Mouse (Mus musculus) lung, embryonic 16.5 days (tissue): ENCODE data around the gene Klhdc10. TPM values are rescaled to one million over a fixed set of nuclear protein-coding genes. Genes with fewer than 3 reads are reported as not detected.
A peak's percentile ranks its signal among the peaks of the same experiment; 100 is the strongest.

Experiments used
- ATAC-seq: fragments of 200-750 bp; cut with Nextera tagmentation; 2 replicates; pipeline ENCODE4 v1.8.0; 2017; ENCODE audit warnings: low read depth, mild to moderate bottlenecking, moderate library complexity
- H3K27ac ChIP-seq: fragments of 300-500 bp; sonication (generic); 2 replicates; pipeline ENCODE4 v1.5.1; 2014; ENCODE audit warnings: mild to moderate bottlenecking, control low read depth, low read length
- H3K27me3 ChIP-seq: fragments of 300-500 bp; sonication (generic); 2 replicates; pipeline ENCODE4 v1.6.1; 2014; ENCODE audit warnings: low read depth, low read length, mixed read lengths; ENCODE audit not compliant: control insufficient read depth, insufficient read depth
- H3K36me3 ChIP-seq: fragments of 300-500 bp; sonication (generic); 2 replicates; pipeline ENCODE4 v1.6.1; 2014; ENCODE audit warnings: low read length; ENCODE audit not compliant: control insufficient read depth, insufficient read depth
- H3K4me1 ChIP-seq: fragments of 300-500 bp; sonication (generic); replicated peaks from 2 replicates; pipeline ENCODE4 v1.6.1; 2014; ENCODE audit warnings: low read length, mixed read lengths; ENCODE audit not compliant: control insufficient read depth, insufficient read depth
- H3K4me2 ChIP-seq: fragments of 300-500 bp; sonication (generic); 2 replicates; pipeline ENCODE4 v1.6.1; 2014; ENCODE audit warnings: low read depth, low read length, control low read depth
- H3K4me3 ChIP-seq: fragments of 300-500 bp; sonication (generic); 2 replicates; pipeline ENCODE4 v1.5.1; 2014; ENCODE audit warnings: mild to moderate bottlenecking, low read length, control low read depth
- H3K9ac ChIP-seq: fragments of 300-500 bp; sonication (generic); 2 replicates; pipeline ENCODE4 v1.6.1; 2014; ENCODE audit warnings: low read length, control low read depth
- H3K9me3 ChIP-seq: fragments of 300-500 bp; sonication (generic); 2 replicates; pipeline ENCODE4 v1.6.1; 2016; ENCODE audit warnings: low read length; ENCODE audit not compliant: control insufficient read depth
- WGBS: fragments of 180-500 bp; shearing (Covaris S2); extraction: QIAGEN DNeasy Blood & Tissue Kit; methylation state at CpG from one replicate; pipeline ENCODE4 v1.1.7; 2014; 5-methylcytosine and 5-hydroxymethylcytosine counted together
- polyA plus RNA-seq: library from polyadenylated mRNA; unstranded; fragments of >200 nt; fragmentation: Nextera tagmentation; extraction: Ambion mirVana; gene quantifications from 2 replicates; pipeline ENCODE4 v1.2.1, GENCODE M21; 2015

The Klhdc10 gene
- polyA plus RNA-seq, 1 experiment from 2014 or later: 22.6 TPM

DNA sequence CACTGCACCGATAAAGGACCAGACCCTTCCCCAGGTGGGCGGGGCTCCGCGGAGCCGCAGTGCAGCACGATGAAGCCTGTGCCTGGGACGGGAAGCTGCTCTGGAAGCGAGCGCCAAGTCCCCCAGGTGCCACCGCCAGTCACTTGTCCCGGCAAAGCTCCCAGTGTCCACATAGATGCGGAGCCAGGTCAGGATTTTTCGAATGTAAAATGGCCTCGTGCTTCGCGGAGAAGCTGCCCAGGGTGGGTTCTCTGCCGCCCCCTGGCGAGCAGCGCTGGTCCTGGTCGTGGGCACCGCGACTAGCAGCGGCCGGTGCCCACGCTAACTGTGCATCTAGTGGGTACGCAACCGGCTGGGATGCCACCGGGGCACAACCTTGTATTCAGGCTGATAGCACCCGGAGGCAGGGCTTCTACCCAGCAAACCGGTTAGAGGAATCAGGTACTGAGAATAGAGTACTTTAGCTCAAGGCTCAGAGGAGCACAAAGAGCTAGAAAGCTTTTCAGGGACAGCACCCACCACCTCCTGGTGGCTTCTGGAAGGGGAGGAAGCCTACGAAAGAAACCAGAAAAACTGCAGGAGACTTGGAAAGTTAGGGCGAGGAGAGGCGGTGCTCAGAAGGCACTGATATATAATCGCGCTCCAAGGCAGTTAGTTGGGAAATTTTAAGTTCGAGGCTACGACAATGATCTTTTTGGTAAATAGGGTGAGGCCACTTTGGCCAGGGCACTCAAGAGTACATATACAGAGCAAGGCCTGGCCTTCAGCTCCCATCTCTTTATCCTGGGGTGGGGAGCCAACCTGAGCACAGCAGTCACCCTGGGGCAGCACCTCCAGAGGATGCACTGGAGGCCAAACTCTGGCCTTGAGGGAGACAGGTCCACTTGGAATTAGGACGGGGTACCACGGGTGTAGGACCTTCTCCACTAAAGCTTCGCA is 58.4 kb downstream of the Klhdc10 start:
- Histone ChIP-seq H3K36me3 (peaks cover 5% of the 10 kb centered on the region; the same call in 1 of the 2 replicates), H3K4me3 (peak overlapping the region; percentile 56), H3K9ac (peak overlapping the region; percentile 75), H3K4me2 (peak overlapping the region; percentile 81), H3K27me3 (no peaks in the 10 kb centered on the region), H3K27ac (peak overlapping the region; percentile 90), H3K4me1 (peaks cover 34% of the 10 kb centered on the region), H3K9me3 (no peaks in the 10 kb centered on the region)
- peak; percentile 32 for ATAC-seq
- 5% methylated on average over 40 of the region's 40 CpGs for WGBS

DNA sequence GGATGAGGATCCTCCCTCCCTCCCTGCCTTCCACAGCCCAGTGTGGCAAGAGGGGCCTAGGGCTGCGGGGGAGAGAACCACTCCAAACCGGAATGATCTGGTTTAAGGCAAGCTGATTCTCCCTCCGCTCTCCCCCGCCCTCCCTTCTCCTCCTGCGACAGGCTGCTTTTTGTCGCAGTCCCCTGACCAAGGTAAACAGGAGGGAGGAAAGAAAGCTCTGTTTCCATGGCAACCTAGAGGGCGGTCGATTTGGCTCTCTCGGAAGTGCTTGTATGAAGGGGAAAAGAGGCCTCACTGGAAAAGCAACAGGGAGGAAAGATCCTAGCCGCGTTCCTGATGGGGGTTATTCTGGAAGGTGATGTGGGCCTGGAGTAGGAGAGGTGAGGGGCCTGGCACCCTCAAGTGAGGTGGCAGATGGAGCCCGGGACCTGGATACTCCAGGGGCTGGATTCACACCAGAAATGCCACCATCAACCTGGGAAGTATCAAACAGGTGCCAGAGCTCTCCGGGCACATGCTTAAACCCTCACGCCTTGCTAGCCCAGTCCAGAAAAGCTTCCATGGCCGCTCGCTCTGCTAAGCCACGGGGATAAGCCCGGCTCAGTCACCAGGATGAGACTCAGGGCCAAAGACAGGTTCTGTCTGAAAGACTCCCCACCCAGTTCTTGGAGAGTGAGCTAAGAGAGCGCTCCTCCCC is 59.2 kb downstream of the Klhdc10 start:
- Histone ChIP-seq H3K4me1 (peaks cover 34% of the 10 kb centered on the region), H3K36me3 (no peaks in the 10 kb centered on the region), H3K9ac (peak overlapping the region; percentile 75), H3K4me2 (peak overlapping the region; percentile 81), H3K27ac (peak overlapping the region; percentile 90), H3K27me3 (no peaks in the 10 kb centered on the region), H3K9me3 (no peaks in the 10 kb centered on the region), H3K4me3 (no peak overlapping the region)
- peak; percentile 89 for ATAC-seq
- WGBS: 18% methylated on average over 18 of the region's 19 CpGs

DNA sequence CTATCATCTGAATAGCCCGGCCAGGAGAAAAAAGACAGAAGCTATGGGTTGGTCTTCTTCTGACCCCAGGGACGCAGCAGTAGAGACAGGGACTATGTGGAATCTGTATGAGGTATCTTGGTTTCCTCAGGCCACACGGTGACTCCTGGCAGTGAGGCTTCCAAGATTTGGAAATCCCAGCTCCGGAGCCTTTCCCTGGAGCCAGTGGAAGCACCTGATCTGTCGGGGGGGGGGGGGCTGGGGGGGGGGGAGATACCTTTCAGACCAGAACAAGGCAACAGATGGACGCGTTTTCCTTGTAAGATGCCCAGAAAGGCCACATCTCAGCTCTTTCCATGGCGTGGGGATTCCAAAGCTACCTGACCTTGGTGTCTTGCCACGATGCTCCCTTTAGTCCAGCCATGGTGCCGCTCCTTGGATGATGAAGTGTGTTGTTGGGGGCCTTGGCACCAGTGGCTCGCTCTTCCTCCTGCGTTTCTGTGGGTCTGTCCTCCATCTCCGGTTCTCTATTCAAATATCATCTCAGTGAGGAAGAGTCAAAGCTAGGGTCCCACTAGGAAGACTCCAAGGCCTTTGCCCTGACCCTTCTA is 60.2 kb downstream of the Klhdc10 start:
- 84% methylated on average over 12 of the region's 13 CpGs for WGBS
- Histone ChIP-seq H3K4me2 (peak overlapping the region; percentile 81; the same call in 1 of the 2 replicates), H3K9ac (no peak overlapping the region; the same call in 1 of the 2 replicates), H3K27me3 (no peaks in the 10 kb centered on the region), H3K4me3 (no peak overlapping the region), H3K9me3 (no peaks in the 10 kb centered on the region), H3K27ac (peak overlapping the region; percentile 90), H3K4me1 (peaks cover 34% of the 10 kb centered on the region), H3K36me3 (no peaks in the 10 kb centered on the region)
- ATAC-seq: no peak

DNA sequence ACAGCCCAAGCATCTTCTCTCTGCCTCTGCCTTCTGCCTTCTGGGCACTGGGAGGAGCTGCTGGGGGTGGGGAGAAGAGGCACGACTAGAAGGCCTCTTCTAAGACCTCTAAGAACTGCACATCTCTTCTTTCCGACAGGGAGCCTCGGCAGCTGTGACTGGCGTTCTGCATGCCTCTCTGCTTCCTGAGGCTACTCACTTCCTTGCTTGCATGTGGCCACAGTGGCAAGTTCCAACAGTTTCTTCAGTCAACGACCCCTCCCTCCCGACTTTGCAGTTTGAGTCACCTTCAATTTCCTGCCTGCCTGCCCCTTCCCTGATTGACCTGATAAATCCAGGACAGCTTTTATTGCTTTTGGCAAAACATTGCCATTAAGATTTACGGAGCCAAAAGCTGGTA is 61.2 kb downstream of the Klhdc10 start:
- Histone ChIP-seq H3K4me2 (no peak overlapping the region), H3K27ac (peak overlapping the region; percentile 58), H3K4me1 (peaks cover 34% of the 10 kb centered on the region), H3K36me3 (no peaks in the 10 kb centered on the region), H3K4me3 (no peak overlapping the region), H3K27me3 (no peaks in the 10 kb centered on the region), H3K9ac (no peak overlapping the region), H3K9me3 (no peaks in the 10 kb centered on the region)
- WGBS: 16% methylated on average over 7 of the region's 7 CpGs
- ATAC-seq: no peak

DNA sequence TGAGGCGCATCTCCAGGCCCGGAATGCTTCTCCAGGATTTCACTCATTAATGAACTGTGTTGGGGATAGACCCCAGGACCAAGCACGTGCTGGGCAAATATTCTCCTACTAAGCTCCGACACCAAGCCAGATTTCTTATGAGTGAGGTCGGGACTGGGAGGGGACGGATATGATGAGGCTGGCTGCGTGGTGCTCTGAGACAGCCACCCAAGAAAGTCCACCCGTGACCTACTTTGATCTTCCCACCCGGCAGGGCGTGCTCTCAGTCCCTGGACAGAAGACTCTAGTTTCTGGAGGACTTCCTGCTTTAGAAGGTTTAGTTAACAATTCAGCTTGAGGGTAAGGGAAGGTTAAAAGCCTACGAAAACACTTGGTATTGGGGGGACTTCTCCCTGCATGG is 63.9 kb downstream of the Klhdc10 start:
- Histone ChIP-seq H3K27ac (no peak overlapping the region), H3K4me3 (no peak overlapping the region), H3K9me3 (no peaks in the 10 kb centered on the region), H3K4me2 (no peak overlapping the region), H3K27me3 (no peaks in the 10 kb centered on the region), H3K36me3 (no peaks in the 10 kb centered on the region), H3K4me1 (peaks cover 20% of the 10 kb centered on the region), H3K9ac (no peak overlapping the region)
- ATAC-seq: no peak
- WGBS: 71% methylated on average over 11 of the region's 11 CpGs

DNA sequence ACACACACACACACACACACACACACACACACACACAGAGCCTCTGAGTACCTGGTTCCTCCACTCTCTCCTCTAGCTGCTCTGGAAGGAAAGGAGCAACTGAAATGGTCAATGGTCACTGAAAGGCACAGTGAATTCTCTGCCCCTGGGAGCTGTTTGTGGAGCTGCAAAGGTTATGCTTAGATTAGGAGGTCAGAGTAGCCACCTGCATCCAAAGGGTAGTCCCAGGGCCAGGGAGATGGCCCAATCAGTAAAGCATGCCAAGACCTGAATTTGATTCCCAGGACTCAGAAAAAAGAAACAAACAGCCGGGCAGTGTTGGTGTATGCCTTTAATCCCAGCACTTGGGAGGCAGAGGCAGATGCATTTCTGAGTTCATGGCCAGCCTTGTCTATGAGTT is 66.4 kb downstream of the Klhdc10 start:
- no peaks in the 10 kb centered on the region; the same call in 1 of the 2 replicates for H3K4me1 ChIP-seq
- no peak overlapping the region for H3K27ac ChIP-seq
- 68% methylated on average over 1 of the region's 1 CpGs for WGBS
- H3K9me3 ChIP-seq: no peaks in the 10 kb centered on the region
- H3K4me2 ChIP-seq: no peak overlapping the region
- no peaks in the 10 kb centered on the region for H3K36me3 ChIP-seq
- no peak overlapping the region for H3K4me3 ChIP-seq
- no peak overlapping the region for H3K9ac ChIP-seq
- H3K27me3 ChIP-seq: no peaks in the 10 kb centered on the region
- ATAC-seq: no peak

DNA sequence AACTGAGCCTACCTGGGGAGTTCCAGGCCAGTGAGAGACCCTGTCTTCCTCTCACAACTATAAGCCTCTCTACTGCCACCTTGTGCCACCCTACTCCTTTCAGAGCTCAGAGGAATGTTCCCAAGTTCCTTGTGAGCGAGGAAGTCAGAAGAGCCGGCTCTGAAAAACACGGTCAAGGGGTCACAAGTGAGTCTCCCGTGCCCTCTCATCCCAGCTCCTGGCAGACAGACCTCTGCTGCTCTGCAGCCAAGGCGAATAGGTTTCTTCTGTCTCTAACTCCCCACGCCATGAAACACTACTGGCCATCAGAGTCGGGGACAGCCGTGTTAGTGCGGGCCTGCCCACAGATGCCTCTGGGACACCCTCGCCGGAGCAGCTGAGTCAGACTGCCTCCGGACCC is 67.0 kb downstream of the Klhdc10 start:
- Histone ChIP-seq H3K27ac (no peak overlapping the region), H3K27me3 (no peaks in the 10 kb centered on the region), H3K9ac (peak overlapping the region; percentile 16; the same call in 1 of the 2 replicates), H3K4me1 (no peaks in the 10 kb centered on the region), H3K36me3 (no peaks in the 10 kb centered on the region), H3K9me3 (no peaks in the 10 kb centered on the region), H3K4me3 (no peak overlapping the region), H3K4me2 (no peak overlapping the region)
- WGBS: 47% methylated on average over 12 of the region's 12 CpGs
- ATAC-seq: peak; percentile 71

DNA sequence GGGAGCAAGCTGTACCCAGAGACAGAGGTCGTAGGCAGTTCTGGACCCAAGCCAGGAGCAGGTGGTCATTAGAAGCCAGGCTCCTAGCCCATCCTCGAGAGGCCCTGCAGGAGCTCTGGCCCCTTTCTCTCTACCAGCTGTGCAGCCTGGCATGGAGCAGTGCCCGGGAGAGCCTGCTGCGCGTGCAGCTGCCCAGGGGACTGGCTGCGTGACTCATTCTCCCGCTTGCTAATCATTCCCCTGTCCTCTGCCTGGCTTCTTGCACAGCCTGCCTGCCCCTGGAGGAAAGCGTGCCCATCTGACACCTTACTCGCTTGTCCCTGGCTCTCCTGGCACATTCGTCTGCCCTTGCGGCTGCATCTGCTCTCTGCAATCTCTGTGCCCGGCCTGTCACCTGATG is 67.7 kb downstream of the Klhdc10 start:
- WGBS: 81% methylated on average over 12 of the region's 12 CpGs
- Histone ChIP-seq H3K27ac (no peak overlapping the region), H3K4me2 (no peak overlapping the region), H3K9me3 (no peaks in the 10 kb centered on the region), H3K27me3 (no peaks in the 10 kb centered on the region), H3K9ac (no peak overlapping the region), H3K4me1 (no peaks in the 10 kb centered on the region), H3K4me3 (no peak overlapping the region), H3K36me3 (no peaks in the 10 kb centered on the region)
- no peak for ATAC-seq

DNA sequence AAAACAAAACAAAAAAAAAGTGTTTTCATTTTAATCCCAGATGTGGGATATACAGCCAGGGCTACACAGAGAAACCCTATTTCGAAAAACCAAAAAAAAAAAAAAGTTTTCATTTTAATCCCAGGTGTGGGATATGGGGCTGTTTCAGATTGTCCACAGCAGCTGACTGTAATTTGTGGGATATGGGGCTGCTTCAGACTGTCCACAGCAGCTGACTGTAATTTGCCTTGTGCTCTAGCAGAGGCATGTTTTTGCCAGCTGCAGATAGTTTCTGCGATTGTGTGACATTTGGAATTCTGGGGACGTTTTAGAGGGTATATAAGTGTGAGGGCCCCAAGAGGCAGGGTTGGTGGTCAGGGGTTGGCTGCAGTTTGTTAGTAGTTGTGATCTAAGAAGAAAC is 70.0 kb downstream of the Klhdc10 start:
- WGBS: 62% methylated on average over 3 of the region's 3 CpGs
- H3K9me3 ChIP-seq: no peaks in the 10 kb centered on the region
- H3K4me1 ChIP-seq: peaks cover 5% of the 10 kb centered on the region
- no peaks in the 10 kb centered on the region for H3K36me3 ChIP-seq
- H3K27me3 ChIP-seq: no peaks in the 10 kb centered on the region
- H3K4me2 ChIP-seq: no peak overlapping the region
- no peak overlapping the region for H3K4me3 ChIP-seq
- H3K27ac ChIP-seq: no peak overlapping the region
- ATAC-seq: no peak
- no peak overlapping the region for H3K9ac ChIP-seq
